Mouse (Mus musculus): ENCODE data around the gene Lrrc34. TPM values are rescaled to one million over a fixed set of nuclear protein-coding genes. Genes with fewer than 3 reads are reported as not detected.

Lrrc34 gene
- polyA plus RNA-seq, 1 experiment from 2014 or later = 0.78 TPM

DNA sequence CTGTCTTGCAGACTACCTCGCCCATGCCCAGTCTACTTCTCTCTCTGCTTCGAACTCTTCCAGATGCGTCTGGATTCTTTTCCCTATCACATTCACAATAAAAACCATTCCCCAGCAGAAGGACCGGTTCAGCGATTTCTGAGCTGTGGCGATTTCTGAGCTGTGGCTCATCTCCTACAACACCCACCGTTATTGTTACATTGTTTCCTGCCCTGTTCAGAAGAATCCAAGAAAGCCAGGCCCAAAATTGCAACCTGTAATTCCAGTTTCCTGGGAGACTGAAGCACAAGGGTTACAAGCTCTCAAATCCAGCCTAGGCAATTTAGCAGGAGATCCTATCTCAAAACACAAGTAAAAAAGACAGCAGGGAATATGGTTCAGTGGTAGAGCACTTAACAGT is 50.4 kb downstream of the Lrrc34 start:
- WGBS = 85% methylated on average over 7 of the region's 7 CpGs
- Histone ChIP-seq H3K9ac (no peak overlapping the region), H3K36me3 (no peaks in the 10 kb centered on the region), H3K4me1 (replicated peaks) (peaks cover 22% of the 10 kb centered on the region), H3K27me3 (peaks cover 4% of the 10 kb centered on the region; the same call in 1 of the 2 replicates), H3K9me3 (no peaks in the 10 kb centered on the region), H3K4me3 (no peak overlapping the region), H3K27ac (replicated peaks) (no peak overlapping the region), H3K4me2 (no peak overlapping the region)
- ATAC-seq (ENCODE audit: low read depth) = no peak

- Histone ChIP-seq H3K27me3 (peaks cover 4% of the 10 kb centered on the region; the same call in 1 of the 2 replicates), H3K4me2 (peak overlapping the region; percentile 64), H3K4me1 (replicated peaks) (peaks cover 17% of the 10 kb centered on the region), H3K4me3 (peak overlapping the region; percentile 69), H3K27ac (replicated peaks) (peak overlapping the region; percentile 81), H3K9ac (peak overlapping the region; percentile 88), H3K9me3 (no peaks in the 10 kb centered on the region), H3K36me3 (no peaks in the 10 kb centered on the region)
- peak; percentile 75 for ATAC-seq (ENCODE audit: low read depth)
- under 1% methylated on average over 62 of the region's 62 CpGs for WGBS
Measured at GRCm38 (mm10) chr3:30595111-30595832, 52.4 kb downstream of the Lrrc34 start.

DNA sequence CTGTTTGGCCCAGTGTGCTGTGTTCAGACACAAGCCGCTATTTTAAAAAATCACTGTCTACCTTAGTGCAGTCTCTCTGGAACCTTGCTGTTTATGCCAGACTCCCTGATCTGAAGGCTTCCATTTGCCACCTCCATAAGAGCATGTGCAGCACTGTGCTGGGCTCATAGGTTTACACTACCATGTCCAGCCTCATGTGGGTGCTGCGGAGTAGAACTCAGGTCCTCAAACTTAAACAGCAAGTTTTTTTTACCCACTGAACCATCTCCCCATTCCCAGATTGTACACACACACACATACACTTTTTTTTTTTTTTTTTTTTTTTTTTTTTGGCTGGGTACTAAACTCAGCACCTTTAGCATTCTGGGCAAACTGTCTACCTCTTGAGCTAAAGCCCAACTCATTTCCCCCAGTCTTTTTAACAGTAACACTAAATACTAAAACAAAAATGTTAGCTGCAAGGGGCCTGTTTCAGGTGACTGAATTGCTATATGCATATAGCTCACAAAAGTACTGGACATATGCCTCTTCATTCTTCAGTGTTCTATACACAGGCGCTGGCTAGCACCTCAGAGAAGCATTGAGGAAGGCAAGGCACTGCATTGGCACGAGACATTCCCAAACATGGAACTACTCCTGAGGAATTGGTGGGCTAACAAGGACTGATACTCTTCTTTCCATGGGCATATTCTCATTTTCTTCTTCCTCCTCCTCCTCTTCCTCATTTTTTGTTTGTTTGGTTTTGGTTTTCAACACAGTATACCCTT is 53.8 kb downstream of the Lrrc34 start:
- ATAC-seq (ENCODE audit: low read depth) = no peak
- H3K4me2 ChIP-seq = no peak overlapping the region
- no peak overlapping the region for H3K9ac ChIP-seq
- H3K27me3 ChIP-seq = peaks cover 4% of the 10 kb centered on the region; the same call in 1 of the 2 replicates
- no peaks in the 10 kb centered on the region for H3K36me3 ChIP-seq
- H3K27ac ChIP-seq (replicated peaks) = no peak overlapping the region
- peaks cover 4% of the 10 kb centered on the region for H3K4me1 ChIP-seq (replicated peaks)
- WGBS = 77% methylated on average over 4 of the region's 4 CpGs
- H3K4me3 ChIP-seq = no peak overlapping the region
- H3K9me3 ChIP-seq = no peaks in the 10 kb centered on the region

- Histone ChIP-seq H3K9ac (no peak overlapping the region), H3K27me3 (no peaks in the 10 kb centered on the region), H3K4me2 (no peak overlapping the region), H3K9me3 (no peaks in the 10 kb centered on the region), H3K27ac (replicated peaks) (no peak overlapping the region), H3K4me3 (no peak overlapping the region), H3K4me1 (replicated peaks) (peaks cover 4% of the 10 kb centered on the region), H3K36me3 (no peaks in the 10 kb centered on the region)
- no peak for ATAC-seq (ENCODE audit: low read depth)
- WGBS = 0% methylated on average over 2 of the region's 2 CpGs
Measured at GRCm38 (mm10) chr3:30592418-30592853, 55.2 kb downstream of the Lrrc34 start.

DNA sequence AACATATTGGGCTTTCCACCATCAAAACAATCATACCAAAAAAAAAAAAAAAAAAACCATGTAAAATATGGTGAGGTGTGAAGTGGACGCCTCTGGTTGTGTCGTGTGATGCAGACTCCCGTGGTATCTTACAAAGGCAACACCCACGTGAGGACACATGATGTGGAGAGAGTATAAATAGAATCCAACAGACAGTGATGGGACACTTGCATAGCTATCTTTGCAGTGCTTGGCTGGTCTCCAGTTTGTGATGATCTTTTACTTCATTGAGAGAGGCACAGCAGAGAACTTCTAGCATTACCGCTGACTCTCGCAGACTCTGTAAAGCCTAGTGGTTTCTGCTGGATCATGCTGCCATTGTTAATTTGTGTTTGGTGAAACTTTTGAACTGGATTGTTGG is 58.8 kb downstream of the Lrrc34 start:
- Histone ChIP-seq H3K4me2 (no peak overlapping the region), H3K4me1 (replicated peaks) (no peaks in the 10 kb centered on the region), H3K4me3 (no peak overlapping the region), H3K9me3 (no peaks in the 10 kb centered on the region), H3K9ac (no peak overlapping the region), H3K27me3 (no peaks in the 10 kb centered on the region), H3K27ac (replicated peaks) (no peak overlapping the region), H3K36me3 (no peaks in the 10 kb centered on the region)
- ATAC-seq (ENCODE audit: low read depth) = no peak
- 87% methylated on average over 6 of the region's 6 CpGs for WGBS

Other genes starting within 250 kb of the Lrrc34 start
- 8.9 and 11.6 TPM in 2 replicates for gene Mecom, start 99.9 kb downstream of the Lrrc34 start, polyA plus RNA-seq (2015; fragmentation: Nextera tagmentation; extraction: Ambion mirVana)
- gene Actrt3, start 47.9 kb downstream of the Lrrc34 start, polyA plus RNA-seq (2015; fragmentation: Nextera tagmentation; extraction: Ambion mirVana) = 0.32 and 0.59 TPM in 2 replicates
- gene Mynn, start 45.8 kb downstream of the Lrrc34 start, polyA plus RNA-seq (2015; fragmentation: Nextera tagmentation; extraction: Ambion mirVana) = 33.9 and 35.5 TPM in 2 replicates
- not detected in 2 replicates for gene Lrriq4, start 3.4 kb downstream of the Lrrc34 start, polyA plus RNA-seq (2015; fragmentation: Nextera tagmentation; extraction: Ambion mirVana)
- not detected in 2 replicates for gene Lrrc31, start 52.0 kb upstream of the Lrrc34 start, polyA plus RNA-seq (2015; fragmentation: Nextera tagmentation; extraction: Ambion mirVana)
- not detected in 2 replicates for gene Samd7, start 98.4 kb upstream of the Lrrc34 start, polyA plus RNA-seq (2015; fragmentation: Nextera tagmentation; extraction: Ambion mirVana)
- 90.5 and 91.9 TPM in 2 replicates for gene Sec62, start 145.0 kb upstream of the Lrrc34 start, polyA plus RNA-seq (2015; fragmentation: Nextera tagmentation; extraction: Ambion mirVana)
- gene Gpr160, start 208.1 kb upstream of the Lrrc34 start, polyA plus RNA-seq (2015; fragmentation: Nextera tagmentation; extraction: Ambion mirVana) = 1.7 and 2.2 TPM in 2 replicates